Mouse (Mus musculus) lung, embryonic 15.5 days (tissue): Measurements from ENCODE around the gene Amhr2. TPM values are rescaled to one million over a fixed set of nuclear protein-coding genes. Genes with fewer than 3 reads are reported as not detected.
A peak's percentile ranks its signal among the peaks of the same experiment; 100 is the strongest.

Experiments used
- ATAC-seq: fragments of 200-750 bp; cut with Nextera tagmentation; 2 replicates; pipeline ENCODE4 v1.8.0; 2017; ENCODE audit warnings: moderate number of reproducible peaks, borderline replicate concordance; ENCODE audit not compliant: low FRiP score, low TSS enrichment; ENCODE audit errors: extremely low read depth
- H3K27ac ChIP-seq: fragments of 300-500 bp; sonication (generic); 2 replicates; pipeline ENCODE4 v1.5.1; 2015; ENCODE audit warnings: moderate library complexity, mild to moderate bottlenecking, inconsistent platforms
- H3K27me3 ChIP-seq: fragments of 300-500 bp; sonication (generic); 2 replicates; pipeline ENCODE4 v1.6.1; 2015; ENCODE audit warnings: inconsistent platforms
- H3K36me3 ChIP-seq: fragments of 300-500 bp; sonication (generic); 2 replicates; pipeline ENCODE4 v1.6.1; 2015; ENCODE audit warnings: inconsistent platforms
- H3K4me1 ChIP-seq: fragments of 300-500 bp; sonication (generic); 2 replicates; pipeline ENCODE4 v1.6.1; 2015; ENCODE audit warnings: inconsistent platforms
- H3K4me2 ChIP-seq: fragments of 300-500 bp; sonication (generic); 2 replicates; pipeline ENCODE4 v1.6.1; 2015; ENCODE audit warnings: inconsistent platforms, mild to moderate bottlenecking, moderate library complexity
- H3K4me3 ChIP-seq: fragments of 300-500 bp; sonication (generic); 2 replicates; pipeline ENCODE4 v1.5.1; 2015; ENCODE audit warnings: mild to moderate bottlenecking, inconsistent platforms
- H3K9ac ChIP-seq: fragments of 300-500 bp; sonication (generic); 2 replicates; pipeline ENCODE4 v1.6.1; 2015; ENCODE audit warnings: inconsistent platforms
- H3K9me3 ChIP-seq: fragments of 300-500 bp; sonication (generic); 2 replicates; pipeline ENCODE4 v1.6.1; 2016; ENCODE audit warnings: inconsistent platforms
- WGBS: fragments of 180-500 bp; shearing (Covaris S2); methylation state at CpG from one replicate; pipeline ENCODE4 v1.1.7; 2015; 5-methylcytosine and 5-hydroxymethylcytosine counted together
- polyA plus RNA-seq: library from polyadenylated mRNA; unstranded; fragments of >200 nt; fragmentation: Nextera tagmentation; extraction: Ambion mirVana; gene quantifications from 2 replicates; pipeline ENCODE4 v1.2.1, GENCODE M21; 2015

Gene Amhr2
- 0.59 and 0.82 TPM in 2 replicates for polyA plus RNA-seq

DNA sequence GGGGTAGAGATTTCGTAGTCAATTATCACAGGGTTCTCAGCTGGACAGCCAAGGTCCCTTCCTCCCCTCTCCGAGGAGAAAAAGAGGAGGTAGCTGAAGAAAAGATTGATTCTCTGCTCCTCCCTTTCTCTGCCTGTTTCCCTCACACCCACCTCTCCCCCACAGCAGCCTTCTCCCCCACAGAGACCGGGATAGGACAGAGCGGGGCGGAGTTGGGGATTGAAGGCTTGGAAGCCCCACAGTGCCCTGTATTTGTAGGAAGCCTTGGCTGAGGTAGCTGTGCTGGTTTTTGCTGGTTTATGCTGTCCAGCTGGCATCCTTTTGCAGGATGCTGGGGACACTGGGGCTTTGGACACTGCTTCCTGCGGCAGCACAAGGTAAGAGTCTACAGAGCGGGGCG is at the start of gene Amhr2:
Gene Amhr2 (plus strand): TSS at position 222 of the 400 bp plus-strand sequence.
- H3K27me3 ChIP-seq: no peaks in the 10 kb centered on the region
- H3K4me2 ChIP-seq: no peak within 1 kb of the TSS
- H3K4me3 ChIP-seq: no peak within 1 kb of the TSS
- WGBS: 56% methylated on average over 8 of the region's 8 CpGs
- H3K27ac ChIP-seq: no peak within 1 kb of the TSS
- ATAC-seq: no peak; the same call in 1 of the 2 replicates
- H3K9me3 ChIP-seq: no peaks in the 10 kb centered on the region
- peaks cover 4% of the 10 kb centered on the region; the same call in 1 of the 2 replicates for H3K4me1 ChIP-seq
- H3K9ac ChIP-seq: no peak within 1 kb of the TSS
- no peaks in the 10 kb centered on the region for H3K36me3 ChIP-seq

DNA sequence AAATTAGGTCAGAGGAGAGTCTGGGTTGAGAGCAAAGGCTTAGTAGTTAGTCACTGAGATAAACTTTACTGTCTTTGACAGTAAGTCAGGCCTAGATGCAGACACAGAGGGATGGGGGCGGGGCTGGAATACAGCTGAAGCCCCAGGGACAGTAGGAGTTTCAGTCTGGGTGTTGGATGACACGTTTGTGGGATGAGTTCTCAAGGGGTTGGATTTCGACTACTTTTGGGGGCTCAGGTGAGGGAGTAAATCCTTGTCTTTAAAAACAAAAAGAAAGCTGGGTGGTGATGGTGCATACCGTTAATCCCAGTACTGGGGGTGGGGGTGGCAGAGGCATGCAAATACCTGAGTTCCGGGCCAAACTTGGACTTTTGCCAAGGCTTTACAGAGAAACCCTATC is 46.5 kb upstream of the Amhr2 start:
- Histone ChIP-seq H3K9me3 (no peaks in the 10 kb centered on the region), H3K4me2 (peak overlapping the region; percentile 69), H3K27me3 (no peaks in the 10 kb centered on the region), H3K36me3 (no peaks in the 10 kb centered on the region), H3K4me1 (peaks cover 34% of the 10 kb centered on the region), H3K9ac (no peak overlapping the region), H3K4me3 (peak overlapping the region; percentile 45; the same call in 1 of the 2 replicates), H3K27ac (peak overlapping the region; percentile 97)
- 32% methylated on average over 5 of the region's 5 CpGs for WGBS
- ATAC-seq: no peak

DNA sequence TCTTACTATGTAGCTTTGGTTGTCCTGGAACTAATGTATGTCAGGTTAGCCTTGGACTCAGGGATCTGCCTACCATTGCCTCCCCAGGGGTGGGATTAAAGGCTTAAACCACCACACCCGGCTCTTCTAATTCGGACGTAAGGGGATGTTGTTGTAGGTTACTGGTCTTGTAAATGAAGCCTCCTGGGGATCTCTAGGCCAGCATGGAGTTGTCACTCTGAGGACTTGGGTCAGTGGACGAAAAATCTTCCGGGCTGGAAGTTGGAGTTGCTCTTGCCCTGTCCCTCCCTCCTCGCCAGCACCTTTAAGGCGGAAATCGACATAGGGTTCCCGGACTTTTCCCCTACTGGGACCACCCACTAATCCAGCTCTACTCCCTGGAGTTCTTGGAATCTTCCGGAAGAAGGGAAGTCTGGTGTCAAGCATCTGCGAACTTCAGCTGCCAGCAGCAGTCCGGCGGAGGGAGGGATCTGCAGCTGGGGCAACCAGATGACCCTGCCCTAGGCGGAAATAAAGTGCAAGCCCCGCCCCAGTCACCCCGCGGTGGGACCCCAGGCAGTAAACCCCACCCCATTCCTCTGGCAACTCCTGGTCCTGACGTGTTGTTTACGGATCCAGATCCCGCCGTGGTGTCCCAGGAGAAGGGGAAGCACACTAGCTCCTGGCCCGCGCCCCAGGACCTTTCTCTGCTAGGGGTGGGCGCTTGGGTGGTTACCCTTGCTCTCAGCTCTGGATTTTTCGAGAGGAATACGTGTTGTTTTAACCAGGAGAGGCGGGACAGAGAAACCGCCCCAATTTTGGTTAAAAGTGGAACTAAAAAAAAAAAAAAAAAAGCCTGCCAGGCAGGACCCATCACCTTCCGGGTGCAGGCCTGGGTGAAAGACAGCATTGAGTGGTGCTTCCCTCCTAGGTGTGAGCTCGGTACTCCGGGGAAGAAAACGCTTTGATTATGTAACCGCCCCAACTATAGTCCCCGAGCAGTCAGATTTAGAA is 45.6 kb upstream of the Amhr2 start:
- Histone ChIP-seq H3K9me3 (no peaks in the 10 kb centered on the region), H3K27ac (peak overlapping the region; percentile 97), H3K4me1 (peaks cover 29% of the 10 kb centered on the region), H3K9ac (peak overlapping the region; percentile 50), H3K4me3 (peak overlapping the region; percentile 45), H3K4me2 (peak overlapping the region; percentile 69), H3K27me3 (no peaks in the 10 kb centered on the region), H3K36me3 (no peaks in the 10 kb centered on the region)
- 3% methylated on average over 34 of the region's 34 CpGs for WGBS
- ATAC-seq: peak; percentile 91

DNA sequence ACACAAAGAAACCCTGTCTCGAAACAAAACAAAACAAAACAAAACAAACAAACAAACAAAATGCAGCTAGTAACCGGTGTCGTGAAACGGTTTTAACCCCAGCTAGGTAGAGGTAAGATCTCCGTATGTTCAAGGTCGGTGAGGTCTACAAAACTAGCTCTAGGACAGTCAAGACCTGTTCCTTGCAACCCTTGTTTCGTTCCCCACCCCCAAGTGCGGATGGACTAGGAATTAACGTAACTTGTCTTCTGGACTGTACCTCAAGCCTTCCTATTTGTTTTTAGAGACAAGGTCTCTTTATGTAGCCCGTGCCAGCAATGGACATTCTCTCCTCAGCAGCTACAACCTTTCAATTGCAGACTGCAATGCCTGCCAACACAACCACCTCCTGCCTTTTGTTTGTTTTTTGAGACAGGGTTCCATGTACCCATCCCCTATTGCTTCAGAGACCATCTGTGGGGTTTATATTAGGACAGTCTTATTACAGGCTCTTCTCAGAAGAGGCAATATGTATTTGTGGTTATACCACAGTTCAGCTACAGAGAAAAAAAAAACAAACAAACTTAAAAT is 44.6 kb upstream of the Amhr2 start:
- WGBS: 74% methylated on average over 10 of the region's 10 CpGs
- Histone ChIP-seq H3K27ac (peak overlapping the region; percentile 97), H3K9me3 (no peaks in the 10 kb centered on the region), H3K4me2 (peak overlapping the region; percentile 69; the same call in 1 of the 2 replicates), H3K4me1 (peaks cover 22% of the 10 kb centered on the region), H3K4me3 (no peak overlapping the region), H3K9ac (no peak overlapping the region), H3K36me3 (no peaks in the 10 kb centered on the region), H3K27me3 (no peaks in the 10 kb centered on the region)
- no peak for ATAC-seq

DNA sequence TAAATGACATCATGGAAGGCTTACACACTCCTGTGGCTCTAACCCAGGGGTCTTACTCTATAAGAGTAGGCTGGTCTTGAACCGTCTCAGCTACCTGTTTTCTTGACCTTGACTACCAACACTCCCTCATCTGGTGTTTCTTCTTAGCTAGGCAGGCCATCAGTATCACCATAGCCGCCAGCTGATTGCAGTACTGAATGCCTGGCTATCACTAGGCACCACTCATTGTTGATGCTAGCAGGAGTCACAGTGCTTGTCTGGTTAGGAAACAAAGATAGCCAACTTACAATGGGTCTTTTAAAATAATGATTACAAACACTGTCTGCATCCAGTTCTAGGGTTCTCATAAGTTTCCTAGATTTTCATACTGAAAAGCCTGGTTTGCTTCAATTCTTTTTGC is 43.9 kb upstream of the Amhr2 start:
- Histone ChIP-seq H3K36me3 (no peaks in the 10 kb centered on the region), H3K4me3 (no peak overlapping the region), H3K9ac (no peak overlapping the region), H3K27ac (no peak overlapping the region), H3K4me2 (no peak overlapping the region), H3K4me1 (peaks cover 18% of the 10 kb centered on the region), H3K27me3 (no peaks in the 10 kb centered on the region), H3K9me3 (no peaks in the 10 kb centered on the region)
- no peak for ATAC-seq
- WGBS: 72% methylated on average over 2 of the region's 2 CpGs

DNA sequence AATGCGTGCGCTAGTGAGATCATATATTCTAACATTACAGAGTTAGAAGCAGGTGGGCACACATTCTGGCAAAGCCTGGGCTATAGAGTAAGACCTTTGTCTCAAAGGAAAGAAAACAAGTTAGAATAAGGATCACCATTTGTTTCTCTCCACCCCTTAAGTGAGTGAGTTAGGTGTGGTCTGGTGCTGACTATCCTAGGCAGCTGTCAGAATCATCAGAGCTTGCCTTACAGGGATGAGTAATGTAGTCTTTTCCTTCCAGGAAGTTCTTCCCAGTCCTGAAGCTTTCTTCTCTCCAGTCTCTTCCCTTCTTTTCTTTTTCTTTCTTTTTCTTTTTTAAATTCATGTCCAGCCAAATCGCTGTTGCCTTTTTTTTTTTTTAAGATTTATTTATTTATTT is 43.0 kb upstream of the Amhr2 start:
- Histone ChIP-seq H3K27ac (no peak overlapping the region), H3K9ac (no peak overlapping the region), H3K9me3 (no peaks in the 10 kb centered on the region), H3K4me3 (no peak overlapping the region), H3K27me3 (no peaks in the 10 kb centered on the region), H3K4me1 (peaks cover 20% of the 10 kb centered on the region), H3K36me3 (no peaks in the 10 kb centered on the region), H3K4me2 (no peak overlapping the region)
- WGBS: 97% methylated on average over 3 of the region's 3 CpGs
- no peak for ATAC-seq

DNA sequence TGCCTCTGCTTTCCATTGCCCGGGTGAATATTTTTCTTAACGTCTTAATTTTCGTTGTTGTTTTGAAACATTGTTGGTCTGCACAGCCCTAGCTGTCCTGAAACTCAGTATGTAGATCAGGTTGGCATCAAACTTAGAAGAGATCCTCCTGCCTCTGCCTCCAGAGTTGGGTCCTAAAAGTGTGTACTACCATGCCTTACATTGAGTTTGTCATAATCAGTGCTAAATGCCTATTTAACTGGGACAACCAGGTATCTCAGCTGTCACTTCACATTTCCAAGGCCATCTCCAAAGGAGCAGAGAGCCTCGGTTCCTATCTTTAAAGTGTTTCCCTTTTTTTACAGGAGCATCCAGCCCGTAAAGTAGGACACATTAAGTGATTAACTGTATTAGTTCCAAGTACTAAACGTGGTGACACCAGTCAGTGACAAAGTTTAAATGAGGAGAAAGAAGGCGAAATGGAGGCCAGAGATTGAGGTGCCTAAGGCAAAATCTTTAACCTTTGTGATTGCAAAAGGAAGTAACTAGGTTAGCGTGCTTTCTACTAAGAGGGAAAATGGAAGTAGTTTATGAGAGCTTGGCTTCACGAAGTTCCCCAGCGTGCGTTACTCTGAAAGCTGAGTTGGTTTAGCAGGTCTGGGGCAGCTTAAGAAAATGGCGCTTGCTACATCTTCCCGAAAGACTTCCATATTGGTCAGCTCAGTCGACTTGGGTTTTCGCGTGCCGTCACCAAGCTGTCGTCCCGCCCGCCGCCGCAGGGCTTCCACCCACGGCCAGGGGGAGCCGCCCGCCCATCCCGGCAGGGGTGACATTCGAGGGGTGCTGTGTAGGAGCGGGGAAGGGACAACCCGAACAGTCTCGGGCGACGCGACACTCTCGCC is 40.3 kb upstream of the Amhr2 start:
- peak overlapping the region; percentile 100 for H3K27ac ChIP-seq
- no peaks in the 10 kb centered on the region for H3K9me3 ChIP-seq
- peaks cover 40% of the 10 kb centered on the region for H3K4me1 ChIP-seq
- ATAC-seq: no peak
- 16% methylated on average over 34 of the region's 34 CpGs for WGBS
- no peaks in the 10 kb centered on the region for H3K27me3 ChIP-seq
- H3K4me2 ChIP-seq: peak overlapping the region; percentile 70
- H3K36me3 ChIP-seq: peaks cover 20% of the 10 kb centered on the region
- H3K4me3 ChIP-seq: peak overlapping the region; percentile 70
- peak overlapping the region; percentile 87 for H3K9ac ChIP-seq

DNA sequence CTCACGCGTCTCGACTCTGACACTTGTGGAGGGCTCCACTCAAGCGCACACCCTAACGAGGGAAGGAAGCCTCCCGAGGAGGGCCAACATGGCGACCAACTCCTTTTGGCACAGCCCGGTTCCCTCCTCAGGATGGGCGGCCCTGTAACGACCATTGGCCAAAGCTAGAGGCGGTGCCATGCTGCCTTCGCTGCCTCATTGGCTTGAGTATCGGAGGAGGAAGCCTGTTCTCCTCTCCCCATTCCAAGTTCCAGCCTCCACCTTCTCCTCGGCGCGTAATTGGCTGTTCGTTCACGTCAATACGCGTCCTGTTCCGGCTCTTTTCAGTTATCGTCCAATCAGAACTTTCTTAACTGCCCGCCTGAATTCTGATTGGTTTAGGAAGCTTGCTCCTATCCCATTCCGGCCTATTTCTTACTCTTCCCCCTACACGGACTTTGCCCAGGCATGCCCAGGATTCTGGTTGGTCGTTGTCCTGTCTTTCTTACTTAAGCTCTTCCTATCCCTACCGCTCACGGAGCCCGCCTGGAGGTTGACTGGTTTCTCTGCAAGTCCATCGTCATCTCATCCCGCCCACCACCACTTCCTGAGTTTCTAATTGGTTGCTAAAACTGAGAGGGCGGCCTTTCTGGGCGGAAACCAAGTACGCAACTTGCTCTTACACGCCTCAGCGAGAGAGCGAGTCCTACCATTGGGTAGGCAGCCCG is 39.5 kb upstream of the Amhr2 start, which contains the start of gene Sp1:
Gene Sp1 (plus strand): TSS at position 655 of the 707 bp plus-strand sequence.
- Histone ChIP-seq H3K27me3 (no peaks in the 10 kb centered on the region), H3K9ac (peak within 1 kb of the TSS; percentile 87), H3K36me3 (peaks cover 28% of the 10 kb centered on the region), H3K4me3 (peak within 1 kb of the TSS; percentile 70), H3K4me2 (peak within 1 kb of the TSS; percentile 70), H3K27ac (peak within 1 kb of the TSS; percentile 100), H3K9me3 (no peaks in the 10 kb centered on the region), H3K4me1 (peaks cover 40% of the 10 kb centered on the region)
- ATAC-seq: peak; percentile 96
- under 1% methylated on average over 38 of the region's 38 CpGs for WGBS

DNA sequence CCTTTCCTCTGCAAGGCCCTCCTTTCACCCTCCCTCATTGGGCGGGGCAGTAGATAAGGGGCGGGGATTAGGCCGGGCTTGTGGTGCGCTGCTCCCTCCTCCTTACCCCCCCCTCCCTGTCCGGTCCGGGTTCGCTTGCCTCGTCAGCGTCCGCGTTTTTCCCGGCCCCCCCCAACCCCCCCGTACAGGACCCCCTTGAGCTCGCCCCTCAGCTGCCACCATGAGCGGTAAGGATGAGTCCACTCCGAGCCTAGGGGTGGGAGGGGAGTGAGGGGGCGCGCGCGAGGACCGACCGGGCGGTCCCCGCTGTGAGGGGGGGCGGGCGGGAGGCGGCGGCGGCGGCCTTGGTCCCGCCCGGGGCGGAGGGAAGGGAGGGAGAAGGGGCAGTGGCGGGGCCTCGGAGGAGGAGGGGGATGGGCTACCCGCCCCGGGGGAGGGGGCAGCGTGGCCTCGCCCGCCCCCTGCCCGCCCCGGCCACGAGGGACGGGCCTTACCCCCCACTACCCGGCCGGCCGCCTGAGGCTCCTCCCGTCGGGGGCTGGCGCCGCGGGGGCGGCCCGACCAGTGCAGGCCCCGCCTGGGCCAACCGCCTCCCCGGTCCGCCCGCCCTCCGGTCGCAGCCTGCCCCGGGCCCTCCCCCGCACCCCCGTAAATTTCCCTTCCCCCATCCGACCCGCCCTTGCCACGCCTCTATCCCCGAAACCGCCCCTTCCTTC is 38.8 kb upstream of the Amhr2 start:
- WGBS: 2% methylated on average over 29 of the region's 69 CpGs
- Histone ChIP-seq H3K4me2 (peak overlapping the region; percentile 49), H3K9ac (peak overlapping the region; percentile 85), H3K9me3 (no peaks in the 10 kb centered on the region), H3K27me3 (no peaks in the 10 kb centered on the region), H3K36me3 (peaks cover 30% of the 10 kb centered on the region), H3K27ac (peak overlapping the region; percentile 100), H3K4me1 (peaks cover 38% of the 10 kb centered on the region), H3K4me3 (peak overlapping the region; percentile 70)
- peak; percentile 93 for ATAC-seq

DNA sequence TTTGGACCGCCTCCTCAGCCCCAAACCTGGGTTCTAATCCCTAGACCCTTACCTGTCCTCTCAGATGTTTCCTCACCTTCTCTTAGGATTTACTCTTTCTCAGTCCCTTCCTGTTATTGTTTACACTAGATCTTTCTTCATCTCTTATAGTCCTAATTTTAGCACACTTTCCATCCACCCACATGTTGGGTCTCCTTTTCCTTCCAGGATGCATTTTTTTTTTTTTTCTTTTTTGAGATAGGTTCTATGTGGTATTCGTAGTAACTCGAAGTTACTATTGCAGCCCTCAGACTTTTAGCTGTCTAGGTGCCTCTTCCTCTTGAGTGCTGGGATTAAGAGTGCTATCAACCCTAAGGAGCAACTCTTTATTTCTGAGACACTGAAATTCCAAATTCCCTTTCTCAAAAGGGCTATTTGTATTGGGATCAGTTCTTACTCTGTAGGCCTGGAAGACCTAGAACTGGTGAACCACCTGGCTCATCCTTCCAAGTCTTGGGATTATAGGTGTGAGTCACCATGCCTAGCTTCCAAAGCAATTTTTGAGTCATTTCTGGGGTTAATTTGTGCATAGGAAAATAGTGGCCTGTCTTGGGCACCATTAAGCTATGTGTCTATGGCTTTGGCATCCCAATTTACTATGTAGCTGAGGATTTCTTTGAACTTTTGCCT is 38.1 kb upstream of the Amhr2 start:
- peak overlapping the region; percentile 85 for H3K9ac ChIP-seq
- peak overlapping the region; percentile 49 for H3K4me2 ChIP-seq
- 16% methylated on average over 3 of the region's 3 CpGs for WGBS
- H3K36me3 ChIP-seq: peaks cover 33% of the 10 kb centered on the region
- H3K27me3 ChIP-seq: no peaks in the 10 kb centered on the region
- H3K4me1 ChIP-seq: peaks cover 43% of the 10 kb centered on the region
- H3K27ac ChIP-seq: peak overlapping the region; percentile 100
- H3K4me3 ChIP-seq: peak overlapping the region; percentile 70
- no peaks in the 10 kb centered on the region for H3K9me3 ChIP-seq
- ATAC-seq: no peak
